Mouse (Mus musculus): ENCODE measurements around the gene 3110009E18Rik. TPM values are rescaled to one million over a fixed set of nuclear protein-coding genes. Genes with fewer than 3 reads are reported as not detected.

Gene 3110009E18Rik
- polyA plus RNA-seq, 1 experiment from 2014 or later, result 26.1 TPM

- H3K9ac ChIP-seq (ENCODE audit: low read depth, low read length), result no peak overlapping the region
- H3K27me3 ChIP-seq (ENCODE audit: control insufficient read depth, insufficient read depth, low read length), result no peaks in the 10 kb centered on the region
- no peak overlapping the region for H3K27ac ChIP-seq (ENCODE audit: low read depth, low read length)
- H3K9me3 ChIP-seq (ENCODE audit: control insufficient read depth, low read length), result no peaks in the 10 kb centered on the region
- no peak overlapping the region for H3K4me3 ChIP-seq (ENCODE audit: low read depth, low read length)
- peak; percentile 43 for DNase-seq (ENCODE audit: low spot score)
- peak; percentile 60 for ATAC-seq (ENCODE audit: low FRiP score)
- no peaks in the 10 kb centered on the region for H3K36me3 ChIP-seq (ENCODE audit: control insufficient read depth, insufficient read depth, low read length)
- no peaks in the 10 kb centered on the region for H3K4me1 ChIP-seq (replicated peaks; ENCODE audit: control insufficient read depth, insufficient read depth, low read length)
- 65% methylated on average over 5 of the region's 5 CpGs for WGBS
- no peak overlapping the region for H3K4me2 ChIP-seq (replicated peaks; ENCODE audit: low read depth, low read length)
These were observed 51.0 kb downstream of the 3110009E18Rik start for GRCm38 (mm10) chr1:120171819-120172521.

GRCm38 (mm10) chr1:120174991-120175390 is 54.0 kb downstream of the 3110009E18Rik start:
- Histone ChIP-seq H3K4me2 (replicated peaks; ENCODE audit: low read depth, low read length) (no peak overlapping the region), H3K4me1 (replicated peaks; ENCODE audit: control insufficient read depth, insufficient read depth, low read length) (no peaks in the 10 kb centered on the region), H3K27ac (ENCODE audit: low read depth, low read length) (no peak overlapping the region), H3K36me3 (ENCODE audit: control insufficient read depth, insufficient read depth, low read length) (no peaks in the 10 kb centered on the region), H3K27me3 (ENCODE audit: control insufficient read depth, insufficient read depth, low read length) (no peaks in the 10 kb centered on the region), H3K4me3 (ENCODE audit: low read depth, low read length) (no peak overlapping the region), H3K9me3 (ENCODE audit: control insufficient read depth, low read length) (no peaks in the 10 kb centered on the region), H3K9ac (ENCODE audit: low read depth, low read length) (no peak overlapping the region)
- DNase-seq (ENCODE audit: low spot score) (no peak), ATAC-seq (ENCODE audit: low FRiP score) (no peak)
- 86% methylated on average over 4 of the region's 4 CpGs for WGBS

GRCm38 (mm10) chr1:120176313-120176712 is 55.3 kb downstream of the 3110009E18Rik start:
- no peaks in the 10 kb centered on the region for H3K9me3 ChIP-seq (ENCODE audit: control insufficient read depth, low read length)
- no peaks in the 10 kb centered on the region for H3K36me3 ChIP-seq (ENCODE audit: control insufficient read depth, insufficient read depth, low read length)
- WGBS, result 52% methylated on average over 14 of the region's 14 CpGs
- no peaks in the 10 kb centered on the region for H3K27me3 ChIP-seq (ENCODE audit: control insufficient read depth, insufficient read depth, low read length)
- no peak overlapping the region for H3K27ac ChIP-seq (ENCODE audit: low read depth, low read length)
- H3K9ac ChIP-seq (ENCODE audit: low read depth, low read length), result no peak overlapping the region
- H3K4me3 ChIP-seq (ENCODE audit: low read depth, low read length), result no peak overlapping the region
- ATAC-seq (ENCODE audit: low FRiP score), result 0 out of 2 replicates have a peak, but pooled peaks have one; percentile 33
- H3K4me1 ChIP-seq (replicated peaks; ENCODE audit: control insufficient read depth, insufficient read depth, low read length), result no peaks in the 10 kb centered on the region
- no peak overlapping the region for H3K4me2 ChIP-seq (replicated peaks; ENCODE audit: low read depth, low read length)
- no peak for DNase-seq (ENCODE audit: low spot score)

GRCm38 (mm10) chr1:120177141-120177540 is 56.2 kb downstream of the 3110009E18Rik start:
- Histone ChIP-seq H3K4me3 (ENCODE audit: low read depth, low read length) (no peak overlapping the region), H3K27ac (ENCODE audit: low read depth, low read length) (no peak overlapping the region), H3K36me3 (ENCODE audit: control insufficient read depth, insufficient read depth, low read length) (no peaks in the 10 kb centered on the region), H3K9ac (ENCODE audit: low read depth, low read length) (no peak overlapping the region), H3K4me1 (replicated peaks; ENCODE audit: control insufficient read depth, insufficient read depth, low read length) (no peaks in the 10 kb centered on the region), H3K9me3 (ENCODE audit: control insufficient read depth, low read length) (no peaks in the 10 kb centered on the region), H3K4me2 (replicated peaks; ENCODE audit: low read depth, low read length) (no peak overlapping the region), H3K27me3 (ENCODE audit: control insufficient read depth, insufficient read depth, low read length) (no peaks in the 10 kb centered on the region)
- ATAC-seq (ENCODE audit: low FRiP score) (no peak), DNase-seq (ENCODE audit: low spot score) (no peak)
- 96% methylated on average over 8 of the region's 8 CpGs for WGBS

- Histone ChIP-seq H3K27ac (ENCODE audit: low read depth, low read length) (no peak overlapping the region), H3K4me3 (ENCODE audit: low read depth, low read length) (no peak overlapping the region), H3K27me3 (ENCODE audit: control insufficient read depth, insufficient read depth, low read length) (no peaks in the 10 kb centered on the region), H3K36me3 (ENCODE audit: control insufficient read depth, insufficient read depth, low read length) (no peaks in the 10 kb centered on the region), H3K4me2 (replicated peaks; ENCODE audit: low read depth, low read length) (no peak overlapping the region), H3K9ac (ENCODE audit: low read depth, low read length) (no peak overlapping the region), H3K4me1 (replicated peaks; ENCODE audit: control insufficient read depth, insufficient read depth, low read length) (no peaks in the 10 kb centered on the region), H3K9me3 (ENCODE audit: control insufficient read depth, low read length) (no peaks in the 10 kb centered on the region)
- DNase-seq (ENCODE audit: low spot score) (no peak), ATAC-seq (ENCODE audit: low FRiP score) (no peak)
- WGBS, result 61% methylated on average over 6 of the region's 6 CpGs
These were observed 65.2 kb downstream of the 3110009E18Rik start for GRCm38 (mm10) chr1:120186204-120186603.

- Histone ChIP-seq H3K27me3 (ENCODE audit: control insufficient read depth, insufficient read depth, low read length) (no peaks in the 10 kb centered on the region), H3K9me3 (ENCODE audit: control insufficient read depth, low read length) (no peaks in the 10 kb centered on the region), H3K4me2 (replicated peaks; ENCODE audit: low read depth, low read length) (no peak overlapping the region), H3K4me1 (replicated peaks; ENCODE audit: control insufficient read depth, insufficient read depth, low read length) (no peaks in the 10 kb centered on the region), H3K9ac (ENCODE audit: low read depth, low read length) (no peak overlapping the region), H3K27ac (ENCODE audit: low read depth, low read length) (no peak overlapping the region), H3K4me3 (ENCODE audit: low read depth, low read length) (no peak overlapping the region), H3K36me3 (ENCODE audit: control insufficient read depth, insufficient read depth, low read length) (no peaks in the 10 kb centered on the region)
- WGBS, result 66% methylated on average over 9 of the region's 9 CpGs
- no peak for DNase-seq (ENCODE audit: low spot score)
- 0 out of 2 replicates have a peak, but pooled peaks have one; percentile 4 for ATAC-seq (ENCODE audit: low FRiP score)
These were observed 65.7 kb downstream of the 3110009E18Rik start for GRCm38 (mm10) chr1:120186655-120187054.

GRCm38 (mm10) chr1:120187059-120187458 is 66.1 kb downstream of the 3110009E18Rik start:
- 56% methylated on average over 7 of the region's 7 CpGs for WGBS
- no peaks in the 10 kb centered on the region for H3K27me3 ChIP-seq (ENCODE audit: control insufficient read depth, insufficient read depth, low read length)
- H3K4me1 ChIP-seq (replicated peaks; ENCODE audit: control insufficient read depth, insufficient read depth, low read length), result no peaks in the 10 kb centered on the region
- no peak overlapping the region for H3K9ac ChIP-seq (ENCODE audit: low read depth, low read length)
- H3K9me3 ChIP-seq (ENCODE audit: control insufficient read depth, low read length), result no peaks in the 10 kb centered on the region
- H3K4me2 ChIP-seq (replicated peaks; ENCODE audit: low read depth, low read length), result no peak overlapping the region
- H3K36me3 ChIP-seq (ENCODE audit: control insufficient read depth, insufficient read depth, low read length), result no peaks in the 10 kb centered on the region
- no peak overlapping the region for H3K27ac ChIP-seq (ENCODE audit: low read depth, low read length)
- H3K4me3 ChIP-seq (ENCODE audit: low read depth, low read length), result no peak overlapping the region
- DNase-seq (ENCODE audit: low spot score) (no peak), ATAC-seq (ENCODE audit: low FRiP score) (0 out of 2 replicates have a peak, but pooled peaks have one; percentile 54)

- Histone ChIP-seq H3K4me2 (replicated peaks; ENCODE audit: low read depth, low read length) (no peak overlapping the region), H3K4me1 (replicated peaks; ENCODE audit: control insufficient read depth, insufficient read depth, low read length) (no peaks in the 10 kb centered on the region), H3K9ac (ENCODE audit: low read depth, low read length) (no peak overlapping the region), H3K27me3 (ENCODE audit: control insufficient read depth, insufficient read depth, low read length) (no peaks in the 10 kb centered on the region), H3K27ac (ENCODE audit: low read depth, low read length) (no peak overlapping the region), H3K36me3 (ENCODE audit: control insufficient read depth, insufficient read depth, low read length) (no peaks in the 10 kb centered on the region), H3K9me3 (ENCODE audit: control insufficient read depth, low read length) (no peaks in the 10 kb centered on the region), H3K4me3 (ENCODE audit: low read depth, low read length) (no peak overlapping the region)
- DNase-seq (ENCODE audit: low spot score) (no peak), ATAC-seq (ENCODE audit: low FRiP score) (no peak)
- 93% methylated on average over 6 of the region's 6 CpGs for WGBS
These were observed 68.2 kb downstream of the 3110009E18Rik start for GRCm38 (mm10) chr1:120189206-120189605.

- Histone ChIP-seq H3K36me3 (ENCODE audit: control insufficient read depth, insufficient read depth, low read length) (no peaks in the 10 kb centered on the region), H3K4me3 (ENCODE audit: low read depth, low read length) (no peak overlapping the region), H3K27me3 (ENCODE audit: control insufficient read depth, insufficient read depth, low read length) (no peaks in the 10 kb centered on the region), H3K9me3 (ENCODE audit: control insufficient read depth, low read length) (no peaks in the 10 kb centered on the region), H3K4me2 (replicated peaks; ENCODE audit: low read depth, low read length) (no peak overlapping the region), H3K27ac (ENCODE audit: low read depth, low read length) (no peak overlapping the region), H3K9ac (ENCODE audit: low read depth, low read length) (no peak overlapping the region), H3K4me1 (replicated peaks; ENCODE audit: control insufficient read depth, insufficient read depth, low read length) (no peaks in the 10 kb centered on the region)
- no peak for ATAC-seq (ENCODE audit: low FRiP score)
- 87% methylated on average over 2 of the region's 2 CpGs for WGBS
- no peak for DNase-seq (ENCODE audit: low spot score)
These were observed 69.3 kb downstream of the 3110009E18Rik start for GRCm38 (mm10) chr1:120190300-120190699.
